In the genomic region with DNA sequence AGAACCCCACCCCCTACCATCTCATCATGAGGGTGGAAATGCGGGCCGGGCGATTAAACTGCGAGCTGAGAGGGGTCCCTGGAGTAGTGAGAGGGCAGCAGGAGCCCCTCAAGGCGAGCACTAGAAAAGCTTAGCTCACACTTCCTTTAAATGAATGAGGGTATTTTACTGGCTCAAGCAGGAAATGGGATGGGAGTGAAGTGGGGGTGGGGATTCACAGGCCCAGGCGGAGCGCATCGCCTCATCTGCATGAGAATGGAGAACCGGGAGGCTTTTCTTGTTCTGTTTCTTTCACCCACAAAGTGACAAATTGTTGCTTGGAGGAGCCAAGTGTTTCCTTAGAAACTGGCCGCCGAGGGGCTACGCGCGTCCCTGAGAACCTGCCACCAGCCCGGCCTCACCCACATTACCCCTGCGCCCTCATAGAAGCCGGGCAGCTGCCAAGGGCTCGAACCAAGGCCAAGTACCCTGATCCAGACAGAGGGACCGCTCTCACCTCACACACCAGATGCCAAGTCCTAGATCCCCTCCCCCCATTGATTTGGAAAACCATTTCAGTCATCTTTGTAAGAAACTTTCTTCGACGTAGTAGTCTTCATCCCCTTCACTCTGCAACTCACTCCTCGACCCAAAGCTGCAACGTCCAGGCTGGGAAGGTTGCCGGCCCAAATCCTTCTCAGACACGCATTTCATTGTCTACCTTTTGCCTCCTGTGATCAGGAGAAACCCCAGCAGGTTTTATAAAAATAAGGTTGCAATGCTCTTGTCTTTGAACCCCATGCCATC, we compare ENCODE assay signal across 11 mouse cellular contexts. TPM values are rescaled to one million over a fixed set of nuclear protein-coding genes. Genes with fewer than 3 reads are reported as not detected.
DNase-seq lines count a peak whose midpoint lies in the region; ATAC-seq lines count a peak whose summit lies in the region.
"Had no signal": no experiment of that assay in that cellular context is flagged by ENCODE, and none has a peak within 500 bp of the region (broad histone marks: within the 10 kb centered on the region; RNA-seq: fewer than 3 reads in every experiment).

No protein-coding gene starts in this region.

- ATAC-seq in embryonic facial prominence, embryonic 11.5 days (replicated peaks; ENCODE audit: insufficient number of reproducible peaks, low FRiP score, low TSS enrichment, low read depth), result peak; percentile 75
- ATAC-seq in hindbrain, embryonic 16.5 days, result peak; percentile 85
- ATAC-seq in neural tube, embryonic 14.5 days (ENCODE audit: low read depth), result peak; percentile 74
- ATAC-seq in frontal cortex, adult (ENCODE audit: low TSS enrichment), result no peak
- ATAC-seq: Patski had no signal

- H3K4me1 ChIP-seq in embryonic facial prominence, embryonic 11.5 days (ENCODE audit: control insufficient read depth, insufficient read depth, low read length), result no peaks in the 10 kb centered on the region
- peaks cover 15% of the 10 kb centered on the region for H3K4me1 ChIP-seq in hindbrain, embryonic 16.5 days (ENCODE audit: control insufficient read depth, insufficient read depth, low read depth, low read length)
- H3K4me1 ChIP-seq in neural tube, embryonic 14.5 days (ENCODE audit: control insufficient read depth, insufficient read depth, low read length), result peaks cover 16% of the 10 kb centered on the region

- WGBS in embryonic facial prominence, embryonic 11.5 days, result 1% methylated on average over 25 of the region's 25 CpGs
- 3% methylated on average over 25 of the region's 25 CpGs for WGBS in hindbrain, embryonic 16.5 days
- WGBS in neural tube, embryonic 14.5 days, result 2% methylated on average over 25 of the region's 25 CpGs

- H3K9ac ChIP-seq in embryonic facial prominence, embryonic 11.5 days (replicated peaks; ENCODE audit: low read length), result no peak overlapping the region
- H3K9ac ChIP-seq in hindbrain, embryonic 16.5 days (ENCODE audit: low read depth, low read length), result peak overlapping the region; percentile 20; the same call in 1 of the 2 replicates
- H3K9ac ChIP-seq in neural tube, embryonic 14.5 days (replicated peaks; ENCODE audit: low read depth, low read length), result peak overlapping the region; percentile 39; the same call in 1 of the 2 replicates
- H3K9ac ChIP-seq: heart, embryonic 13.5 days; limb, embryonic 15.5 days had no signal

- H3K4me3 ChIP-seq in embryonic facial prominence, embryonic 11.5 days (ENCODE audit: low read depth, low read length), result no peak overlapping the region
- H3K4me3 ChIP-seq in hindbrain, embryonic 16.5 days (ENCODE audit: low read length), result peak overlapping the region; percentile 42
- peak overlapping the region; percentile 30 for H3K4me3 ChIP-seq in neural tube, embryonic 14.5 days (ENCODE audit: low read depth, low read length)
- H3K4me3 ChIP-seq: heart, embryonic 13.5 days had no signal

- peaks cover 47% of the 10 kb centered on the region for H3K27me3 ChIP-seq in embryonic facial prominence, embryonic 11.5 days (ENCODE audit: control insufficient read depth, insufficient read depth, low read length)
- H3K27me3 ChIP-seq in hindbrain, embryonic 16.5 days (replicated peaks; ENCODE audit: control insufficient read depth, insufficient read depth, low read length), result peaks cover 3% of the 10 kb centered on the region
- H3K27me3 ChIP-seq in neural tube, embryonic 14.5 days (ENCODE audit: control insufficient read depth, insufficient read depth, low read length), result peaks cover 14% of the 10 kb centered on the region

- no peaks in the 10 kb centered on the region for H3K36me3 ChIP-seq in embryonic facial prominence, embryonic 11.5 days (replicated peaks; ENCODE audit: control insufficient read depth, insufficient read depth, low read depth, low read length)
- H3K36me3 ChIP-seq in hindbrain, embryonic 16.5 days (ENCODE audit: control insufficient read depth, insufficient read depth, low read length), result no peaks in the 10 kb centered on the region
- no peaks in the 10 kb centered on the region for H3K36me3 ChIP-seq in neural tube, embryonic 14.5 days (ENCODE audit: control insufficient read depth, insufficient read depth, low read length)
- H3K36me3 ChIP-seq: heart, embryonic 13.5 days; limb, embryonic 15.5 days had no signal

- DNase-seq in brain, adult 2 months (ENCODE audit: low read depth, low spot score), result peak; percentile 35
- DNase-seq in embryonic facial prominence, embryonic 11.5 days (ENCODE audit: low spot score), result peak; percentile 19
- no peak for DNase-seq in natural killer cell, adult 2 months (ENCODE audit: low spot score in 2 of 2)
- no peak for DNase-seq in urinary bladder, postnatal 36 days (ENCODE audit: low spot score in 2 of 2)
- DNase-seq: thymus, postnatal 36 days had no signal

- no peak overlapping the region for H3K4me2 ChIP-seq in embryonic facial prominence, embryonic 11.5 days (ENCODE audit: low read depth, low read length)
- peak overlapping the region; percentile 70 for H3K4me2 ChIP-seq in hindbrain, embryonic 16.5 days (ENCODE audit: low read length)
- H3K4me2 ChIP-seq in neural tube, embryonic 14.5 days (ENCODE audit: low read depth, low read length), result peak overlapping the region; percentile 55

- H3K27ac ChIP-seq in embryonic facial prominence, embryonic 11.5 days (replicated peaks; ENCODE audit: low read depth, low read length), result no peak overlapping the region
- H3K27ac ChIP-seq in hindbrain, embryonic 16.5 days (ENCODE audit: low read depth, low read length), result peak overlapping the region; percentile 61
- peak overlapping the region; percentile 67 for H3K27ac ChIP-seq in neural tube, embryonic 14.5 days (ENCODE audit: low read depth, low read length)
- H3K27ac ChIP-seq: heart, embryonic 13.5 days; limb, embryonic 15.5 days had no signal

- H3K9me3 ChIP-seq in embryonic facial prominence, embryonic 11.5 days (replicated peaks; ENCODE audit: control insufficient read depth, low read length), result no peaks in the 10 kb centered on the region
- H3K9me3 ChIP-seq in hindbrain, embryonic 16.5 days (ENCODE audit: control insufficient read depth, low read length), result no peaks in the 10 kb centered on the region
- no peaks in the 10 kb centered on the region for H3K9me3 ChIP-seq in neural tube, embryonic 14.5 days (ENCODE audit: control insufficient read depth, low read length)
- H3K9me3 ChIP-seq: heart, embryonic 13.5 days; limb, embryonic 15.5 days had no signal

RNA-seq across cellular contexts. Expression of a gene that starts 8.7 kb away (rescaled TPM):
- polyA plus RNA-seq in embryonic facial prominence, embryonic 11.5 days (2014; fragmentation: Nextera tagmentation; extraction: Ambion mirVana), result 0.79 and 1.4 TPM in 2 replicates
- 90.3 and 101 TPM in 2 replicates for polyA plus RNA-seq in hindbrain, embryonic 16.5 days (2015; fragmentation: Nextera tagmentation; extraction: Ambion mirVana)
- polyA plus RNA-seq in neural tube, embryonic 14.5 days (2014; fragmentation: Nextera tagmentation; extraction: Ambion mirVana), result 108 and 122 TPM in 2 replicates
- polyA plus RNA-seq: Patski had no signal

Comparison
In these comparisons a context has a peak if more than half of its experiments do, and no peak if none do; other contexts are left out.
1. DNase-seq: peak in brain, adult 2 months (single experiment) and embryonic facial prominence, embryonic 11.5 days (single experiment); none in natural killer cell, adult 2 months (0 of 2) and urinary bladder, postnatal 36 days (0 of 2).
2. RNA of a gene that starts 8.7 kb away (polyA plus RNA-seq): 108 to 122 TPM in neural tube, embryonic 14.5 days and 90.3 to 101 TPM in hindbrain, embryonic 16.5 days; 0.79 to 1.4 TPM in embryonic facial prominence, embryonic 11.5 days; every median in the first group is over 10 times any median in the second.